ENCODE assay signal across 26 mouse cellular contexts in genomic region chr9:118059101-118059500, GRCm38 (mm10). TPM values are rescaled to one million over a fixed set of nuclear protein-coding genes. Genes with fewer than 3 reads are reported as not detected.
A peak's percentile ranks its signal among the peaks of the same experiment; 100 is the strongest.
DNase-seq lines count a peak whose midpoint lies in the region; ATAC-seq and TF ChIP-seq lines count a peak whose summit lies in the region.
"Had no signal": no experiment of that assay in that cellular context is flagged by ENCODE, and none has a peak within 500 bp of the region (broad histone marks: within the 10 kb centered on the region; RNA-seq: fewer than 3 reads in every experiment).

No protein-coding gene starts in this region.

- no peaks in the 10 kb centered on the region for H3K27me3 ChIP-seq in limb, embryonic 15.5 days
- no peaks in the 10 kb centered on the region for H3K27me3 ChIP-seq in kidney, adult 2 months (replicated peaks; ENCODE audit: control insufficient read depth, insufficient read depth, low read length)
- H3K27me3 ChIP-seq: embryonic facial prominence, embryonic 12.5 days; embryonic facial prominence, embryonic 15.5 days; forebrain, embryonic 12.5 days; forebrain, embryonic 15.5 days; hindbrain, embryonic 13.5 days; intestine, embryonic 15.5 days had no signal

- ATAC-seq in limb, embryonic 15.5 days (ENCODE audit: insufficient number of reproducible peaks, low FRiP score, low TSS enrichment, low read depth) = no peak
- ATAC-seq: CD4-positive, CD25-positive, alpha-beta regulatory T cell, adult 4 months; forebrain, embryonic 15.5 days; hindbrain, embryonic 16.5 days; intestine, embryonic 15.5 days had no signal

- TF ChIP-seq CTCF in kidney, adult 2 months (conservative IDR thresholded peaks at IDR 0.05; ENCODE audit: insufficient read depth, insufficient read length, low read depth, low read length) = no peak

- no peaks in the 10 kb centered on the region for H3K4me1 ChIP-seq in limb, embryonic 15.5 days
- H3K4me1 ChIP-seq in kidney, adult 2 months (ENCODE audit: control insufficient read depth, insufficient read depth, low read length) = no peaks in the 10 kb centered on the region
- H3K4me1 ChIP-seq: embryonic facial prominence, embryonic 12.5 days; embryonic facial prominence, embryonic 15.5 days; forebrain, embryonic 12.5 days; forebrain, embryonic 15.5 days; hindbrain, embryonic 10.5 days; hindbrain, embryonic 13.5 days; intestine, embryonic 15.5 days had no signal

- no peak overlapping the region for H3K4me2 ChIP-seq in limb, embryonic 15.5 days
- H3K4me2 ChIP-seq: embryonic facial prominence, embryonic 12.5 days; embryonic facial prominence, embryonic 15.5 days; forebrain, embryonic 12.5 days; forebrain, embryonic 15.5 days; heart, embryonic 11.5 days; hindbrain, embryonic 13.5 days; intestine, embryonic 15.5 days had no signal

- DNase-seq in heart, adult 11 months = peak; percentile 31
- DNase-seq in heart, postnatal 36 days = no peak
- DNase-seq in urinary bladder, postnatal 36 days (ENCODE audit: low spot score in 2 of 2) = peak; percentile 9 to 21
- no peak for DNase-seq in urinary bladder, postnatal 10 days (ENCODE audit: low spot score)
- peak; percentile 72 to 84 for DNase-seq in natural killer cell, adult 2 months (ENCODE audit: low spot score in 2 of 2)
- no peak for DNase-seq in kidney, adult 2 months
- DNase-seq in gastrocnemius, adult 18-20 months (ENCODE audit: low spot score) = no peak
- DNase-seq: adrenal gland, adult 8-10 months; adrenal gland, postnatal 25 days; B cell, adult 2 months; cerebellum, adult 11-12 months; cerebellum, adult 9-10 months; cerebellum, postnatal 14 days; gastrocnemius, postnatal 25 days had no signal

- no peak for TF ChIP-seq POLR2A in kidney, adult 2 months (IDR thresholded peaks at IDR 0.05; ENCODE audit: low read depth, low read length)

- intact Hi-C loops in heart, postnatal 36 days (cut with DNase I) = no loop called here

- H3K9me3 ChIP-seq in limb, embryonic 15.5 days = no peaks in the 10 kb centered on the region
- H3K9me3 ChIP-seq: embryonic facial prominence, embryonic 12.5 days; embryonic facial prominence, embryonic 15.5 days; forebrain, embryonic 12.5 days; forebrain, embryonic 15.5 days; hindbrain, embryonic 10.5 days; hindbrain, embryonic 13.5 days; intestine, embryonic 15.5 days had no signal

- no peak overlapping the region for H3K9ac ChIP-seq in limb, embryonic 15.5 days
- H3K9ac ChIP-seq: embryonic facial prominence, embryonic 12.5 days; embryonic facial prominence, embryonic 15.5 days; forebrain, embryonic 12.5 days; forebrain, embryonic 15.5 days; hindbrain, embryonic 13.5 days; intestine, embryonic 15.5 days had no signal

- WGBS in limb, embryonic 15.5 days = 68% methylated on average over 3 of the region's 3 CpGs
- WGBS in kidney, adult 2 months = 89% methylated on average over 3 of the region's 3 CpGs

- 0 out of 2 replicates have a peak overlapping the region, but pooled peaks have one; percentile 12 for H3K27ac ChIP-seq in limb, embryonic 15.5 days
- no peak overlapping the region for H3K27ac ChIP-seq in kidney, adult 2 months (ENCODE audit: insufficient read depth, low read depth, low read length)
- H3K27ac ChIP-seq: embryonic facial prominence, embryonic 12.5 days; embryonic facial prominence, embryonic 15.5 days; forebrain, embryonic 12.5 days; forebrain, embryonic 15.5 days; hindbrain, embryonic 10.5 days; hindbrain, embryonic 13.5 days; intestine, embryonic 15.5 days had no signal

- peaks cover 33% of the 10 kb centered on the region for H3K36me3 ChIP-seq in limb, embryonic 15.5 days
- peaks cover 12% of the 10 kb centered on the region for H3K36me3 ChIP-seq in kidney, adult 2 months (ENCODE audit: control insufficient read depth, insufficient read depth, low read length)

- no peak overlapping the region for H3K4me3 ChIP-seq in limb, embryonic 15.5 days
- H3K4me3 ChIP-seq in kidney, adult 2 months (ENCODE audit: insufficient read depth, low read depth, low read length) = no peak overlapping the region
- H3K4me3 ChIP-seq: embryonic facial prominence, embryonic 12.5 days; embryonic facial prominence, embryonic 15.5 days; erythroblast, embryonic 14.5 days; forebrain, embryonic 12.5 days; forebrain, embryonic 15.5 days; hindbrain, embryonic 10.5 days; hindbrain, embryonic 13.5 days; intestine, embryonic 15.5 days had no signal

RNA-seq across cellular contexts. Expression of gene Azi2, which starts 18.8 kb away (rescaled TPM):
- total RNA-seq in heart, postnatal 36 days (2021) = 10 to 100 TPM; 65.9 to 68.5 TPM
- 68.6 and 71.4 TPM in 2 replicates for polyA plus RNA-seq in limb, embryonic 15.5 days (2015; fragmentation: Nextera tagmentation; extraction: Ambion mirVana)
- 24.0 and 26.2 TPM in 2 replicates for polyA plus RNA-seq in kidney, adult 2 months (2012; rRNA removed)
- total RNA-seq in gastrocnemius, adult 18-20 months (2021) = 10 to 100 TPM; 30.7 to 35.4 TPM

Comparison
In these comparisons a context has a peak if more than half of its experiments do, and no peak if none do; other contexts are left out.
1. DNase-seq: peak in heart, adult 11 months (single experiment), urinary bladder, postnatal 36 days (2 of 2) and natural killer cell, adult 2 months (2 of 2); none in heart, postnatal 36 days (0 of 2), urinary bladder, postnatal 10 days (single experiment), kidney, adult 2 months (single experiment) and gastrocnemius, adult 18-20 months (single experiment).